Mouse (Mus musculus): ENCODE results near the gene Insr. TPM values are rescaled to one million over a fixed set of nuclear protein-coding genes. Genes with fewer than 3 reads are reported as not detected.
A peak's percentile ranks its signal among the peaks of the same experiment; 100 is the strongest.

Insr gene
- polyA plus RNA-seq, 1 experiment = 24.6 TPM

DNA sequence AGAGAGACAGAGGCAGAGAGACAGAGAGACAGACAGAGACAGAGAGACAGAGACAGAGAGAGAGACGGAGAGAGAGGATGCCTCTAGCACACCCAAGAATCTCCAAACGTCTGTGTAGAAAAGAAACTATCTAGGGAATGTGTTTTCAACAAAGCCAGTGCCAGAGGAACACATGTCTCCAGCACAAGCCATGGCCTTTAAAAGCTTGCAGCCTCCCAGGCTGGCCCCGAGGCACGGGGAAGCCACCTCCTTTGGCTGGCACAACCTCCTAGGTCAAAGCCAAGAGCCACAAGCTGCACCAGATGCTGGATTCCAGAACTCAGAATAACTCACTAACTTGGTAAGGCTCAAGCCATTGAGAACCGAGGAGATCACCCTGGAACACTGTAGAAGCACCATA, 42.1 kb downstream of the Insr start:
- TF ChIP-seq CTCF (IDR thresholded peaks at IDR 0.05; ENCODE audit: control insufficient read depth, insufficient read depth, low read length) = no peak
- no peak for TF ChIP-seq POLR2A (IDR thresholded peaks at IDR 0.05; ENCODE audit: borderline replicate concordance, control insufficient read depth, low read depth, low read length)
- no peak overlapping the region for H3K4me3 ChIP-seq (replicated peaks; ENCODE audit: control insufficient read depth, low read depth, low read length)
- 76% methylated on average over 5 of the region's 5 CpGs for WGBS
- H3K4me1 ChIP-seq (ENCODE audit: control insufficient read depth, insufficient read depth, low read length) = peaks cover 2% of the 10 kb centered on the region; the same call in 1 of the 2 replicates
- H3K27ac ChIP-seq (ENCODE audit: control insufficient read depth, insufficient read depth, low read depth, low read length, poor library complexity) = no peak overlapping the region

GRCm38 (mm10) chr8:3236277-3236676, 43.1 kb downstream of the Insr start:
- 75% methylated on average over 3 of the region's 3 CpGs for WGBS
- TF ChIP-seq CTCF (IDR thresholded peaks at IDR 0.05; ENCODE audit: control insufficient read depth, insufficient read depth, low read length) (no peak), POLR2A (IDR thresholded peaks at IDR 0.05; ENCODE audit: borderline replicate concordance, control insufficient read depth, low read depth, low read length) (no peak)
- Histone ChIP-seq H3K4me3 (replicated peaks; ENCODE audit: control insufficient read depth, low read depth, low read length) (no peak overlapping the region), H3K4me1 (ENCODE audit: control insufficient read depth, insufficient read depth, low read length) (peaks cover 2% of the 10 kb centered on the region; the same call in 1 of the 2 replicates), H3K27ac (ENCODE audit: control insufficient read depth, insufficient read depth, low read depth, low read length, poor library complexity) (no peak overlapping the region)

- WGBS = 72% methylated on average over 3 of the region's 3 CpGs
Observed at GRCm38 (mm10) chr8:3234569-3234968, 44.8 kb downstream of the Insr start.

DNA sequence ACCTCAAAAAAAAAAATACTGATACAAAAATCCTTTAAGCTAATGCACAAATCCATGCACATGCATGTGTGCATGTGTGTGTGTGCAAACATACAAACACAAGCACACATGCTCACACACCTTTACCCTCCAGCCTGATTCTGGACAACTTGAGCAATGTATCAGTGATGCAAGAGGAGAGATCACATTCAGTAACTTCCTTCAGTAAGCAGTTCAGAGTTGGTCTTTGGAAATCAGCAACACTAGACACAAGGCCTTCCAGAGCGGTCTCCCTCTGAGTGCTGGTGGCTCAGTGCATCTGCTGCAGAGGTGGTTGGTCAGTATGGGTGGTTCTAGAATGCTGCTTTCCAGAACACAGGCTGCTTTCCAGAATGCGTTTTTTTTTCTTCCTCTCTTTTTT, 46.8 kb downstream of the Insr start:
- 57% methylated on average over 2 of the region's 2 CpGs for WGBS
- no peak for TF ChIP-seq CTCF (IDR thresholded peaks at IDR 0.05; ENCODE audit: control insufficient read depth, insufficient read depth, low read length)
- no peak for TF ChIP-seq POLR2A (IDR thresholded peaks at IDR 0.05; ENCODE audit: borderline replicate concordance, control insufficient read depth, low read depth, low read length)
- H3K4me1 ChIP-seq (ENCODE audit: control insufficient read depth, insufficient read depth, low read length) = peaks cover 2% of the 10 kb centered on the region; the same call in 1 of the 2 replicates
- no peak overlapping the region for H3K4me3 ChIP-seq (replicated peaks; ENCODE audit: control insufficient read depth, low read depth, low read length)
- H3K27ac ChIP-seq (ENCODE audit: control insufficient read depth, insufficient read depth, low read depth, low read length, poor library complexity) = no peak overlapping the region

More at GRCm38 (mm10) chr8:3234569-3234968, 44.8 kb downstream of the Insr start:
- TF ChIP-seq CTCF (IDR thresholded peaks at IDR 0.05; ENCODE audit: control insufficient read depth, insufficient read depth, low read length) = no peak
- TF ChIP-seq POLR2A (IDR thresholded peaks at IDR 0.05; ENCODE audit: borderline replicate concordance, control insufficient read depth, low read depth, low read length) = no peak
- no peak overlapping the region for H3K4me3 ChIP-seq (replicated peaks; ENCODE audit: control insufficient read depth, low read depth, low read length)
- H3K4me1 ChIP-seq (ENCODE audit: control insufficient read depth, insufficient read depth, low read length) = peaks cover 2% of the 10 kb centered on the region; the same call in 1 of the 2 replicates
- H3K27ac ChIP-seq (ENCODE audit: control insufficient read depth, insufficient read depth, low read depth, low read length, poor library complexity) = no peak overlapping the region

- WGBS = 71% methylated on average over 10 of the region's 10 CpGs
- H3K27ac ChIP-seq (ENCODE audit: control insufficient read depth, insufficient read depth, low read depth, low read length, poor library complexity) = no peak overlapping the region
- peaks cover 2% of the 10 kb centered on the region; the same call in 1 of the 2 replicates for H3K4me1 ChIP-seq (ENCODE audit: control insufficient read depth, insufficient read depth, low read length)
- no peak overlapping the region for H3K4me3 ChIP-seq (replicated peaks; ENCODE audit: control insufficient read depth, low read depth, low read length)
- TF ChIP-seq POLR2A (IDR thresholded peaks at IDR 0.05; ENCODE audit: borderline replicate concordance, control insufficient read depth, low read depth, low read length) = no peak
- TF ChIP-seq CTCF (IDR thresholded peaks at IDR 0.05; ENCODE audit: control insufficient read depth, insufficient read depth, low read length) = no peak
Observed at GRCm38 (mm10) chr8:3230118-3231060, 49.0 kb downstream of the Insr start.

DNA sequence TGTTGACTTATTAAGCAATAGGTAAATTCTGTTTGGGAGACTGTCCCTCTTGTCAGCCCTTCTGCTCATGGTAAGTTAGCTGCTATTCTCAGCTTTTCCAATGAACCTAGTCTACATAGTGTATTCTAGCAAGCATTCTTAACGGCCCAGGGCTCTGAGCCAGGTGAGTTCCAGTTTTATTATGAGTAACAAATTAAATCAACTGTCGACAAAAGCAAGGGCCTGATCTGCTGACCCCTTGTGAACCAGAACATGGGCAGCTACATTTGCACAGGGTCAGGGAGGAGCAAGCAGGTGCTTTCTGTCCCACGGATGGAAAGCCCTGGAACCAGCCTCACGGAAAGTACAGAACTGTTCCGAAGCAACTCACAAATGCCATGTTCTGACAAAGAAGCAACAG, 52.0 kb downstream of the Insr start:
- Histone ChIP-seq H3K4me1 (ENCODE audit: control insufficient read depth, insufficient read depth, low read length) (peaks cover 4% of the 10 kb centered on the region), H3K27ac (ENCODE audit: control insufficient read depth, insufficient read depth, low read depth, low read length, poor library complexity) (no peak overlapping the region), H3K4me3 (replicated peaks; ENCODE audit: control insufficient read depth, low read depth, low read length) (no peak overlapping the region)
- TF ChIP-seq CTCF (IDR thresholded peaks at IDR 0.05; ENCODE audit: control insufficient read depth, insufficient read depth, low read length) = no peak
- no peak for TF ChIP-seq POLR2A (IDR thresholded peaks at IDR 0.05; ENCODE audit: borderline replicate concordance, control insufficient read depth, low read depth, low read length)
- 87% methylated on average over 5 of the region's 5 CpGs for WGBS

DNA sequence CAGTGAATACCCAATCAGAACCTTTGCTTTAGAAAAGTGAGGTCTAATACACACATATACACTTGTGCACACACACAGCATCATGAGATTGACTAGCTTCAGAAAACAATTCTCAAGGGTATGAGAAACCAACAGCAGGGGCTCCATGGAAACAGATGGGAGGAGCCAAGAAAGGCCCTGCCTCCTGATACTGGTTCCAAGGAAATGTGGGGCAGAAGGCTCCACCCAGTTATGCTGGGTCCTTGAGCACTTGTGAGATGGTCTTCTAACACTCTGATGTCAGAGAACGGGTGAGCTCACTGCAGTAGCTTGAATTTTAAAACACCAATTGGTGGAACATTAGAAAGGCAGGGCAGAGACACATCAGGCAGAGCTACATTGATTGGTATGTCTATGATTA, 53.7 kb downstream of the Insr start:
- Histone ChIP-seq H3K27ac (ENCODE audit: control insufficient read depth, insufficient read depth, low read depth, low read length, poor library complexity) (no peak overlapping the region), H3K4me3 (replicated peaks; ENCODE audit: control insufficient read depth, low read depth, low read length) (no peak overlapping the region), H3K4me1 (ENCODE audit: control insufficient read depth, insufficient read depth, low read length) (peaks cover 6% of the 10 kb centered on the region)
- TF ChIP-seq CTCF (IDR thresholded peaks at IDR 0.05; ENCODE audit: control insufficient read depth, insufficient read depth, low read length) (no peak), POLR2A (IDR thresholded peaks at IDR 0.05; ENCODE audit: borderline replicate concordance, control insufficient read depth, low read depth, low read length) (no peak)
- WGBS = 72% methylated on average over 1 of the region's 1 CpGs

GRCm38 (mm10) chr8:3225184-3225583, 54.2 kb downstream of the Insr start:
- H3K4me1 ChIP-seq (ENCODE audit: control insufficient read depth, insufficient read depth, low read length) = peaks cover 6% of the 10 kb centered on the region
- 69% methylated on average over 8 of the region's 8 CpGs for WGBS
- TF ChIP-seq CTCF (IDR thresholded peaks at IDR 0.05; ENCODE audit: control insufficient read depth, insufficient read depth, low read length) (no peak), POLR2A (IDR thresholded peaks at IDR 0.05; ENCODE audit: borderline replicate concordance, control insufficient read depth, low read depth, low read length) (no peak)

More at GRCm38 (mm10) chr8:3225184-3225583, 54.2 kb downstream of the Insr start:
- Histone ChIP-seq H3K27ac (ENCODE audit: control insufficient read depth, insufficient read depth, low read depth, low read length, poor library complexity) (0 out of 2 replicates have a peak overlapping the region, but pooled peaks have one; percentile 15), H3K4me3 (replicated peaks; ENCODE audit: control insufficient read depth, low read depth, low read length) (no peak overlapping the region)

Data from bone marrow, adult 2 months (tissue).